Mouse (Mus musculus) hindbrain, postnatal 0 days (tissue): ENCODE results near the gene Capns2. TPM values are rescaled to one million over a fixed set of nuclear protein-coding genes. Genes with fewer than 3 reads are reported as not detected.
A peak's percentile ranks its signal among the peaks of the same experiment; 100 is the strongest.
"Not testable (repeated sequence)": the region's sequence is repeated elsewhere in the genome, so short reads cannot be mapped to it uniquely, and the experiment has no call there.

Source experiments
- ATAC-seq: fragments of 200-750 bp; cut with Nextera tagmentation; 2 replicates; pipeline ENCODE4 v1.8.0; 2017; ENCODE audit warnings: mild to moderate bottlenecking, moderate TSS enrichment, moderate library complexity
- DNase-seq: peaks from one replicate; pipeline ENCODE4 v3.0.0-alpha.2; 2015; ENCODE audit warnings: low spot score
- H3K27ac ChIP-seq: fragments of 300-500 bp; sonication (generic); 2 replicates; pipeline ENCODE4 v1.5.1; 2014; ENCODE audit warnings: mild to moderate bottlenecking
- H3K27me3 ChIP-seq: fragments of 300-500 bp; sonication (generic); 2 replicates; pipeline ENCODE4 v1.6.1; 2014; ENCODE audit warnings: low read length, mixed read lengths; ENCODE audit not compliant: insufficient read depth
- H3K36me3 ChIP-seq: fragments of 300-500 bp; sonication (generic); 2 replicates; pipeline ENCODE4 v1.6.1; 2014; ENCODE audit warnings: low read length, mixed read lengths; ENCODE audit not compliant: insufficient read depth
- H3K4me1 ChIP-seq: fragments of 300-500 bp; sonication (generic); 2 replicates; pipeline ENCODE4 v1.6.1; 2014; ENCODE audit warnings: antibody characterized with exemption, low read length, mixed read lengths; ENCODE audit not compliant: insufficient read depth
- H3K4me2 ChIP-seq: fragments of 300-500 bp; sonication (generic); 2 replicates; pipeline ENCODE4 v1.6.1; 2014; ENCODE audit warnings: low read depth, mild to moderate bottlenecking, low read length, moderate library complexity, mixed read lengths
- H3K4me3 ChIP-seq: fragments of 300-500 bp; sonication (generic); 2 replicates; pipeline ENCODE4 v1.5.1; 2014; ENCODE audit warnings: low read length
- H3K9ac ChIP-seq: fragments of 300-500 bp; sonication (generic); replicated peaks from 2 replicates; pipeline ENCODE4 v1.6.1; 2014; ENCODE audit warnings: mild to moderate bottlenecking, low read length, moderate library complexity, mixed read lengths
- H3K9me3 ChIP-seq: fragments of 300-500 bp; sonication (generic); 2 replicates; pipeline ENCODE4 v1.6.1; 2016; ENCODE audit warnings: low read length, mixed read lengths
- CTCF ChIP-seq: IDR thresholded peaks from 2 replicates; pipeline ENCODE4 v1.5.1; 2016; ENCODE audit warnings: antibody characterized with exemption, control low read depth, low read depth
- WGBS: fragments of 180-500 bp; shearing (Covaris S2); extraction: QIAGEN DNeasy Blood & Tissue Kit; methylation state at CpG from one replicate; pipeline ENCODE4 v1.1.7; 2014; 5-methylcytosine and 5-hydroxymethylcytosine counted together
- polyA plus RNA-seq: library from polyadenylated mRNA; unstranded; fragments of >200 nt; fragmentation: Nextera tagmentation; extraction: Ambion mirVana; gene quantifications from 2 replicates; pipeline ENCODE4 v1.2.1, GENCODE M21; 2015
- total RNA-seq: library from RNA; depleted of rRNA; stranded (reverse); fragments of >200 nt; gene quantifications from 2 replicates; pipeline ENCODE4 v1.2.3, GENCODE M21; 2014

The Capns2 gene
- total and polyA plus RNA-seq, 2 experiments from 2014 or later, result 0.68 TPM; not detected in 1

DNA sequence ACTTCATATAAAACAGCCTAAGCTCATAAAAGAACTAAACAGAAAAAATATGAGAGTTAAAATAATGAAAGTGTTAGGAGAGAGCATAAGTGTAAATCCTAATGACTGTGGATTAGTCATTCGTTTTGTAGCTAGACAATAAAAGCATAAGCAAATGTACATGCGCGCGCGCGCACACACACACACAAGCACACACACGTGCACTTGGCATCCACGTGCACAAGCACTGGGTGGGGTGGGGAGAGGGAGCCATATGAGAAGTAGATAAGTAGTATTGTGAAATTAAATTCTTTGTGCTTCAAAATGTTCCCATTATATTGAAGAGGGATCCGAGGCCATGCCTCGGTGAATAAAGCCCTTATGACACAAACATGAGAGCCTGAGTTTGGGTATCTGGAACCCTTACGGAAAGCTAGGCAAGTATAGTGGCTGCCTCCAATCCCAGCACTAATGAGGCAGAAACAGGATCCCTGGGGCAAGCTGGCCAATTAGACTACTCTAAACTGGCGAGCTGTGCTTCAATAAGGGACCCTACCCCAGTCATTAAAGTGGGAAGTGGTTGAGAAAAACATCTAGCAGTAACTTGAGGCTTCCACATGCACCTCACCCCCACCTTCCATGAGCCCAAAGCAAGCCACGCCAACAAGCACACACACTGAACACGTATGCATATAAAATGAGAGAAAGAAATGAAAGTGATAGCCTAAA is 42.6 kb upstream of the Capns2 start:
- no peak for TF ChIP-seq CTCF
- no peaks in the 10 kb centered on the region; the same call in 1 of the 2 replicates for H3K27me3 ChIP-seq
- WGBS, result 83% methylated on average over 14 of the region's 14 CpGs
- ATAC-seq (no peak), DNase-seq (no peak)
- no peak overlapping the region for H3K9ac ChIP-seq
- no peaks in the 10 kb centered on the region for H3K9me3 ChIP-seq
- no peak overlapping the region for H3K4me3 ChIP-seq
- H3K36me3 ChIP-seq, result no peaks in the 10 kb centered on the region
- H3K4me1 ChIP-seq, result no peaks in the 10 kb centered on the region
- no peak overlapping the region for H3K27ac ChIP-seq
- no peak overlapping the region for H3K4me2 ChIP-seq

DNA sequence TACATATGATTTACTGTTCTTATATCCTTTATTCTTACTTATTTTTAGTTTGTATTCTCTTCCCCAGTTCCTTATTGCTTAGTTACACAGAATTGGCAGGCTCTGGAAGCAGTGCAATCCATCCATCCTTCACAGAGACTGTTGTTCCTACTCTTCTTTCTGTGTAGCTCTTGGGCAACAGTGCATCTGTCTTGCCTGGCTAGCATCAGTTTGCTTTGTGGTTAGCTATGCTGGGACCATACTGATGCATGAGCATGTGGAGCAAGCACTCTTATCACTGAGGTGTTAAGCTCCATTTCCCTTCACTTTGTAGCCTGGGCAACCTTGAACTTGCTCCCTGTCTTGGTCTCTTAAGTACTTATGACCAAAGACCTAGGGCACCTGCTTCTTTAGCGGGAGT is 39.2 kb upstream of the Capns2 start:
- H3K4me1 ChIP-seq, result no peaks in the 10 kb centered on the region
- 93% methylated on average over 1 of the region's 1 CpGs for WGBS
- no peak for TF ChIP-seq CTCF
- no peak overlapping the region for H3K4me3 ChIP-seq
- H3K27ac ChIP-seq, result no peak overlapping the region
- no peaks in the 10 kb centered on the region for H3K9me3 ChIP-seq
- DNase-seq, result no peak
- no peaks in the 10 kb centered on the region for H3K36me3 ChIP-seq
- ATAC-seq, result no peak
- no peaks in the 10 kb centered on the region for H3K27me3 ChIP-seq
- no peak overlapping the region for H3K4me2 ChIP-seq
- no peak overlapping the region for H3K9ac ChIP-seq

DNA sequence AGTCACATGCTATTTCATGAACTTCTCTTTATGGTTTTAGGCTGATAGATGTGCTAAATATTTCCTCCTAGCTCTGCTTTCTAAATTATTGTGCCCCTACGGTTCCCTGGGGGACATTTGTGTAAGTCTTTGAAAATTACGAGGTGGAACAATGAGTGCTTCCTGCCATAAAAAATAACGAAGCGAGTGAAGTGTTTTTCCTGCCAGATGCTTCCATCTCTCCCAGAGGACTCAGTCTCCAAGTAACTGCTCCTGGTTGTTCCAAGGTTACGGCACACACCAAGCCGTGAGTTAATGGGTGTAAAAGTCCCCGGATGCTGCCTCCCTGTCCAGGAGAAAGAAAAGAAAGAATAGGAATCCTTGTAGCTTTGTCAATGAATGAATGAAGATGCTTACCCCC is 30.9 kb upstream of the Capns2 start:
- no peak for TF ChIP-seq CTCF
- ATAC-seq, result no peak

GRCm38 (mm10) chr8:92872063-92872759 is 29.0 kb upstream of the Capns2 start:
- no peak for TF ChIP-seq CTCF
- Histone ChIP-seq H3K4me2 (no peak overlapping the region), H3K27me3 (no peaks in the 10 kb centered on the region), H3K4me3 (no peak overlapping the region), H3K36me3 (no peaks in the 10 kb centered on the region), H3K27ac (no peak overlapping the region), H3K9ac (no peak overlapping the region), H3K4me1 (no peaks in the 10 kb centered on the region), H3K9me3 (no peaks in the 10 kb centered on the region)
- WGBS, result 56% methylated on average over 10 of the region's 10 CpGs
- ATAC-seq (no peak), DNase-seq (no peak)

More for the DNA sequence above, 30.9 kb upstream of the Capns2 start:
- no peaks in the 10 kb centered on the region for H3K9me3 ChIP-seq
- no peak overlapping the region for H3K9ac ChIP-seq
- no peak overlapping the region for H3K4me3 ChIP-seq
- H3K27me3 ChIP-seq, result no peaks in the 10 kb centered on the region
- H3K4me1 ChIP-seq, result no peaks in the 10 kb centered on the region
- no peak overlapping the region for H3K4me2 ChIP-seq
- peak; percentile 54 for DNase-seq
- H3K27ac ChIP-seq, result no peak overlapping the region
- no peaks in the 10 kb centered on the region for H3K36me3 ChIP-seq
- WGBS, result 26% methylated on average over 7 of the region's 7 CpGs

DNA sequence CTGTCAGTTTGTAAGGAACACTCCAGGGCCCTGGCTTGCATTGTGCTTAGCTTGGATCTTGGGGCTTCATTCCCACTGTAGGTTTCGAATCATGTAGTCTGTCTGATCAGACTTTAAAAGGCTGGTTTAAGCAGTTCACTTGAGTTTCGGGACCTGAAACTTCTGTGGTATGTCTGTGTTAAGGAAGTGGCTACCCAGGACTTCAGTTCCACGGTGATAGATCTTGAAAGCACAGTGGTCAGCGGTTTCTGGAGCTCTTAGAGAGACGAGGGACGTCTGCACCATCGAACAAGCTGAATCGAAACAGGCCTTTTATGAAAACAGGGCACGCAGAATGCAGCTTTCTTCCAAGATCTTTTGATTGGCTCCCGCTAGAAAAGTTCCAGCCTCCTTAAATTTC is 25.4 kb upstream of the Capns2 start:
- DNase-seq, result no peak
- Histone ChIP-seq H3K36me3 (no peaks in the 10 kb centered on the region), H3K4me3 (no peak overlapping the region), H3K27ac (no peak overlapping the region), H3K9ac (no peak overlapping the region), H3K9me3 (no peaks in the 10 kb centered on the region), H3K4me2 (no peak overlapping the region), H3K27me3 (no peaks in the 10 kb centered on the region), H3K4me1 (no peaks in the 10 kb centered on the region)
- no peak for TF ChIP-seq CTCF
- 57% methylated on average over 10 of the region's 10 CpGs for WGBS
- ATAC-seq, result no peak

DNA sequence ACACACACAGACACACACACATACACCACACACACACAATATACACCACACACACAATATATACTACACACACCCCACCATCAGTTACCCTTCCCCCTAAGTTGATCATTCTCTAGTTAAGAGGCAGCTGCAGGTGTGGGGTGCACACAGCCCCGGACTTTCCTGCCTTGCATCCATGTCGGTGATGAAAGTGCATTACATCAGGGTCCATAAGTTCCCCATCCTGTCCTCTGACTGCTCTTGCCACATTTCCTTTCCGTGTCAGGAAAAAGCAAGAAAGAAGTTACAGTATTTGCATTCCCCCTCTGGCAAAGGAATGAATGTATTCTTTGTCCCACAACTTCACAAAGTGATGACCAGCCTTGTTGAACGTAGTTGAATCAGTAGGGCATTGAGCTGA is 20.0 kb upstream of the Capns2 start:
- H3K9me3 ChIP-seq, result no peaks in the 10 kb centered on the region
- no peak for ATAC-seq
- DNase-seq, result no peak

GRCm38 (mm10) chr8:92883771-92884170 is 17.4 kb upstream of the Capns2 start:
- 79% methylated on average over 2 of the region's 2 CpGs for WGBS
- Histone ChIP-seq H3K4me3 (no peak overlapping the region), H3K36me3 (no peaks in the 10 kb centered on the region), H3K4me2 (no peak overlapping the region), H3K9ac (no peak overlapping the region), H3K4me1 (no peaks in the 10 kb centered on the region), H3K9me3 (no peaks in the 10 kb centered on the region), H3K27ac (no peak overlapping the region), H3K27me3 (no peaks in the 10 kb centered on the region)
- peak; percentile 59 for TF ChIP-seq CTCF
- DNase-seq (peak; percentile 56), ATAC-seq (no peak)

More for the DNA sequence above, 20.0 kb upstream of the Capns2 start:
- 69% methylated on average over 4 of the region's 4 CpGs for WGBS
- Histone ChIP-seq H3K36me3 (no peaks in the 10 kb centered on the region), H3K27me3 (no peaks in the 10 kb centered on the region), H3K27ac (no peak overlapping the region), H3K9ac (no peak overlapping the region), H3K4me2 (no peak overlapping the region), H3K4me3 (no peak overlapping the region), H3K4me1 (no peaks in the 10 kb centered on the region)
- no peak for TF ChIP-seq CTCF

DNA sequence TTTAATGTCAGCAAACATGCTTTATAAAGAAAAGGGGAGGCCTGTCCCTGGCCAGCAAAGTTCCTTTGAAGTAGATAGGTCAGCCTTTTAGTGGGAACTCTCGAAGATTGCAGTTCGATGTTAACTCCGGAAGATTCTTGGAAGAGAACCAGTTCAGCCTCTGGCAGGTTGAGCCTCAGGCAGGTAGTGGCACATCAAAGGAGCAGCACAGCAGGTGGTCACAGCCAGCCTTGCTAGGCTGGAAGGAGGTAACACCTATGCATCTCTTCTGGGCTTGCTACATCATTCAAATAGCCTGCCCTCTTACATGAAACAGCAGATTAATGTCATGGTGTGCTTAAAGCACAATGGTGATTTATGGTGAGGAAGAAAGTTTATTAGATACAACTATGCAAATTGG is 9.0 kb upstream of the Capns2 start:
- not testable (repeated sequence) for ATAC-seq, H3K27ac ChIP-seq, H3K9me3 ChIP-seq, H3K4me3 ChIP-seq, DNase-seq, H3K4me1 ChIP-seq, H3K9ac ChIP-seq, H3K36me3 ChIP-seq, H3K27me3 ChIP-seq, H3K4me2 ChIP-seq
- 90% methylated on average over 3 of the region's 3 CpGs for WGBS
